Mouse (Mus musculus) kidney, embryonic 16.5 days (tissue): ENCODE measurements around the gene Thra. TPM values are rescaled to one million over a fixed set of nuclear protein-coding genes. Genes with fewer than 3 reads are reported as not detected.
"Not testable (repeated sequence)": the region's sequence is repeated elsewhere in the genome, so short reads cannot be mapped to it uniquely, and the experiment has no call there.

ENCODE experiments used
- ATAC-seq: fragments of 200-750 bp; cut with Nextera tagmentation; 2 replicates; pipeline ENCODE4 v1.8.0; 2017; ENCODE audit warnings: moderate TSS enrichment; ENCODE audit not compliant: low FRiP score, low TSS enrichment
- H3K27ac ChIP-seq: fragments of 300-500 bp; sonication (generic); 2 replicates; pipeline ENCODE4 v1.5.1; 2014; ENCODE audit warnings: low read length
- H3K27me3 ChIP-seq: fragments of 300-500 bp; sonication (generic); 2 replicates; pipeline ENCODE4 v1.6.1; 2014; ENCODE audit warnings: low read length, control low read depth, mixed read lengths; ENCODE audit not compliant: insufficient read depth
- H3K36me3 ChIP-seq: fragments of 300-500 bp; sonication (generic); 2 replicates; pipeline ENCODE4 v1.6.1; 2014; ENCODE audit warnings: low read length, control low read depth, mixed read lengths; ENCODE audit not compliant: insufficient read depth
- H3K4me1 ChIP-seq: fragments of 300-500 bp; sonication (generic); 2 replicates; pipeline ENCODE4 v1.6.1; 2014; ENCODE audit warnings: low read length, control low read depth, mixed read lengths; ENCODE audit not compliant: insufficient read depth
- H3K4me2 ChIP-seq: fragments of 300-500 bp; sonication (generic); replicated peaks from 2 replicates; pipeline ENCODE4 v1.6.1; 2014; ENCODE audit warnings: low read depth, low read length
- H3K4me3 ChIP-seq: fragments of 300-500 bp; sonication (generic); 2 replicates; pipeline ENCODE4 v1.5.1; 2014; ENCODE audit warnings: mild to moderate bottlenecking, low read length
- H3K9ac ChIP-seq: fragments of 300-500 bp; sonication (generic); replicated peaks from 2 replicates; pipeline ENCODE4 v1.6.1; 2014; ENCODE audit warnings: low read length
- H3K9me3 ChIP-seq: fragments of 300-500 bp; sonication (generic); 2 replicates; pipeline ENCODE4 v1.6.1; 2016; ENCODE audit warnings: low read length, control low read depth
- WGBS: fragments of 180-500 bp; shearing (Covaris S2); extraction: QIAGEN DNeasy Blood & Tissue Kit; methylation state at CpG from one replicate; pipeline ENCODE4 v1.1.7; 2014; 5-methylcytosine and 5-hydroxymethylcytosine counted together
- polyA plus RNA-seq: library from polyadenylated mRNA; unstranded; fragments of >200 nt; fragmentation: Nextera tagmentation; extraction: Ambion mirVana; gene quantifications from 2 replicates; pipeline ENCODE4 v1.2.1, GENCODE M21; 2015

The Thra gene
- polyA plus RNA-seq, 1 experiment from 2014 or later = 24.4 TPM

GRCm38 (mm10) chr11:98712009-98712408 is 28.4 kb upstream of the Thra start:
- not testable (repeated sequence) for H3K4me3 ChIP-seq, ATAC-seq, H3K9me3 ChIP-seq, H3K27me3 ChIP-seq, H3K27ac ChIP-seq, H3K4me2 ChIP-seq, H3K9ac ChIP-seq
- 87% methylated on average over 5 of the region's 6 CpGs for WGBS
- Histone ChIP-seq H3K36me3 (peaks cover 44% of the 10 kb centered on the region), H3K4me1 (peaks cover 46% of the 10 kb centered on the region)

- ATAC-seq = no peak
- H3K9ac ChIP-seq = 0 out of 2 replicates have a peak overlapping the region, but pooled peaks have one; percentile 15
- peaks cover 53% of the 10 kb centered on the region for H3K36me3 ChIP-seq
- no peaks in the 10 kb centered on the region for H3K27me3 ChIP-seq
- no peaks in the 10 kb centered on the region for H3K9me3 ChIP-seq
- 67% methylated on average over 12 of the region's 12 CpGs for WGBS
- peak overlapping the region; percentile 25; the same call in 1 of the 2 replicates for H3K27ac ChIP-seq
- H3K4me2 ChIP-seq = no peak overlapping the region
- H3K4me1 ChIP-seq = peaks cover 29% of the 10 kb centered on the region
- H3K4me3 ChIP-seq = no peak overlapping the region
Measured at GRCm38 (mm10) chr11:98713703-98714102, 26.7 kb upstream of the Thra start.

GRCm38 (mm10) chr11:98715946-98716345 is 24.5 kb upstream of the Thra start:
- Histone ChIP-seq H3K4me3 (no peak overlapping the region), H3K4me1 (peaks cover 9% of the 10 kb centered on the region), H3K4me2 (no peak overlapping the region), H3K27ac (no peak overlapping the region), H3K36me3 (peaks cover 47% of the 10 kb centered on the region), H3K9ac (no peak overlapping the region), H3K9me3 (no peaks in the 10 kb centered on the region), H3K27me3 (no peaks in the 10 kb centered on the region)
- ATAC-seq = no peak
- 85% methylated on average over 9 of the region's 9 CpGs for WGBS

GRCm38 (mm10) chr11:98717904-98718303 is 22.5 kb upstream of the Thra start:
- H3K9me3 ChIP-seq = no peaks in the 10 kb centered on the region
- no peaks in the 10 kb centered on the region for H3K27me3 ChIP-seq
- no peak overlapping the region for H3K4me2 ChIP-seq
- WGBS = 22% methylated on average over 13 of the region's 13 CpGs
- H3K36me3 ChIP-seq = peaks cover 39% of the 10 kb centered on the region
- no peak for ATAC-seq
- no peak overlapping the region for H3K27ac ChIP-seq
- no peak overlapping the region for H3K9ac ChIP-seq
- H3K4me1 ChIP-seq = peaks cover 20% of the 10 kb centered on the region
- H3K4me3 ChIP-seq = no peak overlapping the region

GRCm38 (mm10) chr11:98720756-98721155 is 19.7 kb upstream of the Thra start:
- Histone ChIP-seq H3K9me3 (no peaks in the 10 kb centered on the region), H3K4me2 (no peak overlapping the region), H3K27ac (no peak overlapping the region), H3K36me3 (peaks cover 27% of the 10 kb centered on the region; the same call in 1 of the 2 replicates), H3K27me3 (no peaks in the 10 kb centered on the region), H3K4me3 (no peak overlapping the region), H3K9ac (no peak overlapping the region), H3K4me1 (peaks cover 18% of the 10 kb centered on the region)
- ATAC-seq = no peak
- 76% methylated on average over 2 of the region's 2 CpGs for WGBS

GRCm38 (mm10) chr11:98721458-98722226 is 18.8 kb upstream of the Thra start:
- Histone ChIP-seq H3K4me1 (peaks cover 13% of the 10 kb centered on the region), H3K9ac (0 out of 2 replicates have a peak overlapping the region, but pooled peaks have one; percentile 19), H3K9me3 (no peaks in the 10 kb centered on the region), H3K4me3 (no peak overlapping the region), H3K36me3 (peaks cover 29% of the 10 kb centered on the region; the same call in 1 of the 2 replicates), H3K27ac (peak overlapping the region; percentile 66; the same call in 1 of the 2 replicates), H3K4me2 (no peak overlapping the region), H3K27me3 (no peaks in the 10 kb centered on the region)
- ATAC-seq = no peak
- WGBS = 61% methylated on average over 24 of the region's 24 CpGs

- ATAC-seq = no peak
- no peaks in the 10 kb centered on the region for H3K27me3 ChIP-seq
- H3K4me2 ChIP-seq = no peak overlapping the region
- WGBS = 69% methylated on average over 7 of the region's 7 CpGs
- H3K4me1 ChIP-seq = peaks cover 12% of the 10 kb centered on the region
- peaks cover 24% of the 10 kb centered on the region; the same call in 1 of the 2 replicates for H3K36me3 ChIP-seq
- no peak overlapping the region for H3K4me3 ChIP-seq
- no peak overlapping the region for H3K27ac ChIP-seq
- no peaks in the 10 kb centered on the region for H3K9me3 ChIP-seq
- no peak overlapping the region for H3K9ac ChIP-seq
Measured at GRCm38 (mm10) chr11:98723098-98723497, 17.3 kb upstream of the Thra start.

GRCm38 (mm10) chr11:98725926-98726506 is 14.4 kb upstream of the Thra start:
- Histone ChIP-seq H3K27me3 (no peaks in the 10 kb centered on the region), H3K36me3 (peaks cover 20% of the 10 kb centered on the region; the same call in 1 of the 2 replicates), H3K4me2 (no peak overlapping the region), H3K27ac (no peak overlapping the region), H3K9me3 (no peaks in the 10 kb centered on the region), H3K9ac (no peak overlapping the region), H3K4me3 (no peak overlapping the region), H3K4me1 (peaks cover 18% of the 10 kb centered on the region)
- WGBS = 91% methylated on average over 15 of the region's 15 CpGs
- no peak for ATAC-seq

GRCm38 (mm10) chr11:98729119-98729588 is 11.3 kb upstream of the Thra start, which contains the start of gene Med24:
Gene Med24, minus strand, starts transcription at chr11:98729435.
- peak within 1 kb of the TSS; percentile 67 for H3K9ac ChIP-seq
- WGBS = under 1% methylated on average over 16 of the region's 16 CpGs
- H3K4me2 ChIP-seq = peak within 1 kb of the TSS; percentile 68
- ATAC-seq = peak; percentile 94
- H3K4me1 ChIP-seq = peaks cover 5% of the 10 kb centered on the region
- peak within 1 kb of the TSS; percentile 66 for H3K4me3 ChIP-seq
- H3K9me3 ChIP-seq = no peaks in the 10 kb centered on the region; the same call in 1 of the 2 replicates
- H3K27ac ChIP-seq = no peak within 1 kb of the TSS
- no peaks in the 10 kb centered on the region for H3K27me3 ChIP-seq
- peaks cover 20% of the 10 kb centered on the region; the same call in 1 of the 2 replicates for H3K36me3 ChIP-seq
